Mouse (Mus musculus) E14TG2a.4 (cell line): ENCODE results near the gene CK137956.

Experiments used
- CTCF ChIP-seq: conservative IDR thresholded peaks from 2 replicates; pipeline ENCODE4 v1.5.1; 2014; ENCODE audit warnings: low read length
- NANOG ChIP-seq: IDR thresholded peaks from 2 replicates; pipeline ENCODE4 v1.6.1; 2014; ENCODE audit warnings: borderline replicate concordance, low read length, mixed read lengths
- POU5F1 ChIP-seq: IDR thresholded peaks from 2 replicates; pipeline ENCODE4 v1.6.1; 2014; ENCODE audit warnings: low read length, borderline replicate concordance

DNA sequence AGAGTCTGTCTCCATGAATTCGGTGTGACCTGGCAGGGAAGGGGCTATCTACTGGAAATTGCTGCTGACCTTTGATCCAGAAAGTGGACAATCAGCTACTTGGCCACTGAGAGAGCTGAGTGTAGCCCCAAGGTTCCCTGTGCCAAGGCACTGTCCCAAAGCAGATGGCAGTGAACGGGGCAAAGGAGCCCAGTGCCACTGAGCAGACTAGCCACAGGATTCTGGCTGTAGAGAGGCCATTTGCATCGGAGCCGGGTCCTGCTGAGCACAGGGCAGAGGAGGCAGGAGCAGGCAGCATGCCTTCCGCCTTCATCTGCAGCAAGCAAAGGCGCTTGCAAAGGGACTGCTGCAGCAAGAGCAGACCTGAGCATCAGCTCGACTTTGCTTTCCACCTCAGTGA lies 1.6 kb downstream of the CK137956 start:
- TF ChIP-seq POU5F1 (no peak), CTCF (no peak), NANOG (no peak)
